Mouse (Mus musculus): ENCODE results near the gene Mal. TPM values are rescaled to one million over a fixed set of nuclear protein-coding genes. Genes with fewer than 3 reads are reported as not detected.
A peak's percentile ranks its signal among the peaks of the same experiment; 100 is the strongest.

Gene Mal
- polyA plus RNA-seq, 1 experiment, result 0.05 TPM

DNA sequence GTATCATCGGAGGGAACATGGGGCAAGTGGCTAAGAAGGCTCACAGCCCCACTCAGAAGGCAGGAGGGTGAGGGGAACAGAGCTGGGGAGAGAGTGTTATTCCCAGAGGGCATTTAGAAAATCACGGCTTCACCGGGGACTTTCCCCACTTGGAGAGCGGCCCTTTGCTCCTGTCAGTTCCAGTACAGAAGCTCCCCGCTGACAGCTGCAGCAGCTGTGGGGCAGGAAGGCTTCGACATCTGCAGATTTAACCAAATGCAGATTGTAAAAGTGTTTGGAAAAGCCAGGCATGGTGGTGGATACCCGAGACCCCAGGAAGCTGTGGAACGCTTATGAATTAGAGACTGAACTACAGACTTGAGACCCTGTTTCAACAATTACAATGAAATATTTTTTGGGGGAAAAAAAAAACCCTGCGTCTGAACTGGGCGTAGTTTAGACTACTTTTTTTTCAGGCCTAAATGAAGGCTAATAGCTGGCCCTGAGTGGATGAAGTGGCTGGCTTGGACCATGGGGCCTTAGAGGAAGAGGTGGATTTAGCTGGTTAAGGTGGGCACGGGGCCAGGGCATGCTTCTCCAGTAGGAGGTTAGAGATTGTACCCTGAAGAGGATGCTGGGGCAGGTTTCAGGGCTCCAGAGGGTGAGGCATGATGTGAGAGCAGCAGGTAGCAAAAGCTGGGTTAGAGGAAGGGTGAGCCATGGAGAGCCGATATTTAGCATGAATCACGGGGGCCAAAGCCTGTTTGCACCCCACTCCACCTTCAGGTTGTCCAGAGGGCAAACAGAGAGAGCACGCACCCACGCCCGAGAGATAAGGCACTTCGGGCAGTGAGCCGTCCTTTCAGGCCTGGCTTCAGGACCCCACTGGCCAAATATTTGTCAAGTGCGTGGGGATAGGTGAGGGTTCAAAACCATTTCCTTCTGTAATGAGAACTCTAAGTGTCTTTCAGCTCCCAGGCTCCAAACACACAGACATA lies 12.5 kb downstream of the Mal start:
- H3K4me2 ChIP-seq (ENCODE audit: low read depth), result peak overlapping the region; percentile 18
- peak in 1 of 3 experiments; percentile 47 for TF ChIP-seq MYOG (IDR thresholded peaks at IDR 0.05; ENCODE audit: control insufficient read depth in 1 of 3, insufficient read depth in 1 of 3, insufficient read length in 2 of 3, low read depth in 2 of 3)
- TF ChIP-seq TCF3 (IDR thresholded peaks at IDR 0.05; ENCODE audit: insufficient read length, low read depth), result no peak
- no peak for TF ChIP-seq CEBPB (IDR thresholded peaks at IDR 0.05; ENCODE audit: insufficient read depth, poor library complexity, severe bottlenecking)
- no peak for TF ChIP-seq E2F4 (IDR thresholded peaks at IDR 0.05; ENCODE audit: insufficient read depth)
- TF ChIP-seq USF1 (IDR thresholded peaks at IDR 0.05; ENCODE audit: low read depth), result no peak
- peak; percentile 34 to 77 (median 65) for TF ChIP-seq MYOD1 (IDR thresholded peaks at IDR 0.05; ENCODE audit: control insufficient read depth in 1 of 3, insufficient read length in 2 of 3, low read depth in 2 of 3)
- TF ChIP-seq SRF (IDR thresholded peaks at IDR 0.05; ENCODE audit: control insufficient read depth, insufficient read length, low read depth), result no peak
- TF ChIP-seq POLR2A (IDR thresholded peaks at IDR 0.05; ENCODE audit: insufficient read length, low read depth), result no peak
- no peak for TF ChIP-seq REST (IDR thresholded peaks at IDR 0.05; ENCODE audit: insufficient read depth, insufficient read length)
- TF ChIP-seq MAX (IDR thresholded peaks at IDR 0.05; ENCODE audit: low read depth), result no peak
- no peaks in the 10 kb centered on the region for H3K79me2 ChIP-seq (ENCODE audit: control insufficient read depth, insufficient read depth)
- H3ac ChIP-seq (ENCODE audit: control insufficient read depth, insufficient read length), result no peak overlapping the region
- no peaks in the 10 kb centered on the region for H3K36me3 ChIP-seq (ENCODE audit: control insufficient read depth, insufficient read depth)
- H3K4me3 ChIP-seq, result no peak overlapping the region
- peaks cover 20% of the 10 kb centered on the region for H3K27me3 ChIP-seq (ENCODE audit: control insufficient read depth, insufficient read depth, insufficient read length)

DNA sequence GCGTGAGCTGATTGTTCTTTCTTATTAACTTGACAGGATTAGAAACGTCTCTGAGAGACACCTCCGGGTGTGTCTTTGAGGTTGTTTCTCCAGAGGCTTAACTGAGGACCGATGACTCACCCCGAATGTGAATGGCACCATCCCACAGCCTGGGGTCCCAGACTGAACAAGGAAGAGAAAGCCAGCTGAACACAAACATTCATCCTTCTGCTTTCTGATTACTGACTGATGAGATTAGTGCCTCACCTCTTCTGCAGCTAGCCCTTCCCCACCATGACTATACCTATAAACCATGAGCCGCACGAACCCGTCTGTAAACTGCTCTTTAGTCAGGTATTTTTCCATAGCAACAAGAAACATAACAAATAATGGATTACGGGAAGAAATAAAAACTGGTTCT lies 17.5 kb downstream of the Mal start:
- Histone ChIP-seq H3K36me3 (ENCODE audit: control insufficient read depth, insufficient read depth) (no peaks in the 10 kb centered on the region), H3K27me3 (ENCODE audit: control insufficient read depth, insufficient read depth, insufficient read length) (peaks cover 24% of the 10 kb centered on the region), H3K4me3 (no peak overlapping the region), H3ac (ENCODE audit: control insufficient read depth, insufficient read length) (no peak overlapping the region), H3K79me2 (ENCODE audit: control insufficient read depth, insufficient read depth) (no peaks in the 10 kb centered on the region), H3K4me2 (ENCODE audit: low read depth) (no peak overlapping the region)
- no peak for TF ChIP-seq USF1 (IDR thresholded peaks at IDR 0.05; ENCODE audit: low read depth)

DNA sequence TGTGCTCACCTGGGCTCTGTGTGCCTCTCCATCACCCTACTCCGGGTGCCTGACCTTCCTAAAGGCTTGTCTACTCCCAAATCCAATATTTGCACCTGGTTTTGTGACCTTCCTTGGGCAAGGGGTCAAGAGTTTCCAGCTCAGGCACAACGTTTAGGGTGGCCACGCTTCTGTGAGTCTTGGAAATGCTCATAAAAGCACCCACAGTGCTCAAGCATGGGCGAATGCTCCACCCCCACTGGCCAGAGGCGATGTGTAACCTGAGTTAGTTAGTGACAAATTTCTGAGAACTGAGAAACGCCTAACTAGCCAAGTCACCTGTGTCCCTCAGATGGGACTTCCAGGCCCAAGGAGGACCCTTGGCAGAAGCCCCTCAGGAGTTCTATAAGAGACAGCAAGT lies 20.9 kb downstream of the Mal start:
- H3K4me3 ChIP-seq, result no peak overlapping the region
- no peak overlapping the region for H3K4me2 ChIP-seq (ENCODE audit: low read depth)
- H3K27me3 ChIP-seq (ENCODE audit: control insufficient read depth, insufficient read depth, insufficient read length), result peaks cover 20% of the 10 kb centered on the region

DNA sequence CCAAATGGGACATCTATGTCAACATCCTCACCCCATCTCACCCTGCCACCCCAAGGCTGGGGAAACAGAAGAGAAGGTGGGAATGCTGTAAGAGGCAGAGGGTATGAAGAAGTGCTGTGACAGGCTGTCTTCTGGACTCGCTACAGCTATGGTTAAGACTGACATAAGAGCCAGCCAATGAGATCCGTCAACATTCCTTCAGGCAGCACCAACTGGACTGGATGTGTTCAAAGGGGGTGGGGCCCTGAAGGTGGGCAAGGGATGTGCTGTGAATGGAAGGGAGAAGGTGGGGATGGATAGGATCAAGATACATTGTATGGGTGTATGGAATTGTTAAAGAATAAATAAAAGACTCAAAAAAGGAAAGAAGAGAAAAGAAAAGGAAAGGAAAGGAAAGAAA lies 23.9 kb downstream of the Mal start:
- no peaks in the 10 kb centered on the region for H3K36me3 ChIP-seq (ENCODE audit: control insufficient read depth, insufficient read depth)
- no peak overlapping the region for H3K4me3 ChIP-seq
- no peak for TF ChIP-seq MAX (IDR thresholded peaks at IDR 0.05; ENCODE audit: low read depth)
- no peak for TF ChIP-seq REST (IDR thresholded peaks at IDR 0.05; ENCODE audit: insufficient read depth, insufficient read length)
- TF ChIP-seq POLR2AphosphoS2 (IDR thresholded peaks at IDR 0.05; ENCODE audit: insufficient read length, low read depth), result no peak
- TF ChIP-seq CEBPB (IDR thresholded peaks at IDR 0.05; ENCODE audit: insufficient read depth, poor library complexity, severe bottlenecking), result no peak
- no peak for TF ChIP-seq E2F4 (IDR thresholded peaks at IDR 0.05; ENCODE audit: insufficient read depth)
- no peak for TF ChIP-seq SRF (IDR thresholded peaks at IDR 0.05; ENCODE audit: control insufficient read depth, insufficient read length, low read depth)
- TF ChIP-seq USF1 (IDR thresholded peaks at IDR 0.05; ENCODE audit: low read depth), result no peak
- TF ChIP-seq MYOG (IDR thresholded peaks at IDR 0.05; ENCODE audit: control insufficient read depth in 1 of 3, insufficient read depth in 1 of 3, insufficient read length in 2 of 3, low read depth in 2 of 3), result no peak
- TF ChIP-seq TCF12 (IDR thresholded peaks at IDR 0.05; ENCODE audit: insufficient read depth, poor library complexity, severe bottlenecking), result no peak
- no peak for TF ChIP-seq POLR2A (IDR thresholded peaks at IDR 0.05; ENCODE audit: insufficient read length, low read depth)
- no peak for TF ChIP-seq TCF3 (IDR thresholded peaks at IDR 0.05; ENCODE audit: insufficient read length, low read depth)
- no peak for TF ChIP-seq MYOD1 (IDR thresholded peaks at IDR 0.05; ENCODE audit: control insufficient read depth in 1 of 3, insufficient read length in 2 of 3, low read depth in 2 of 3)

More for the DNA sequence above, 20.9 kb downstream of the Mal start:
- Histone ChIP-seq H3K79me2 (ENCODE audit: control insufficient read depth, insufficient read depth) (no peaks in the 10 kb centered on the region), H3K36me3 (ENCODE audit: control insufficient read depth, insufficient read depth) (no peaks in the 10 kb centered on the region), H3ac (ENCODE audit: control insufficient read depth, insufficient read length) (no peak overlapping the region)
- TF ChIP-seq E2F4 (IDR thresholded peaks at IDR 0.05; ENCODE audit: insufficient read depth) (no peak), REST (IDR thresholded peaks at IDR 0.05; ENCODE audit: insufficient read depth, insufficient read length) (no peak), MYOG (IDR thresholded peaks at IDR 0.05; ENCODE audit: control insufficient read depth in 1 of 3, insufficient read depth in 1 of 3, insufficient read length in 2 of 3, low read depth in 2 of 3) (no peak), TCF3 (IDR thresholded peaks at IDR 0.05; ENCODE audit: insufficient read length, low read depth) (no peak), SRF (IDR thresholded peaks at IDR 0.05; ENCODE audit: control insufficient read depth, insufficient read length, low read depth) (no peak), POLR2A (IDR thresholded peaks at IDR 0.05; ENCODE audit: insufficient read length, low read depth) (no peak), CEBPB (IDR thresholded peaks at IDR 0.05; ENCODE audit: insufficient read depth, poor library complexity, severe bottlenecking) (no peak), MYOD1 (IDR thresholded peaks at IDR 0.05; ENCODE audit: control insufficient read depth in 1 of 3, insufficient read length in 2 of 3, low read depth in 2 of 3) (no peak), USF1 (IDR thresholded peaks at IDR 0.05; ENCODE audit: low read depth) (no peak), TCF12 (IDR thresholded peaks at IDR 0.05; ENCODE audit: insufficient read depth, poor library complexity, severe bottlenecking) (no peak), MAX (IDR thresholded peaks at IDR 0.05; ENCODE audit: low read depth) (no peak), POLR2AphosphoS2 (IDR thresholded peaks at IDR 0.05; ENCODE audit: insufficient read length, low read depth) (no peak)

More for the DNA sequence above, 23.9 kb downstream of the Mal start:
- Histone ChIP-seq H3K27me3 (ENCODE audit: control insufficient read depth, insufficient read depth, insufficient read length) (peaks cover 20% of the 10 kb centered on the region), H3ac (ENCODE audit: control insufficient read depth, insufficient read length) (no peak overlapping the region), H3K4me2 (ENCODE audit: low read depth) (no peak overlapping the region), H3K79me2 (ENCODE audit: control insufficient read depth, insufficient read depth) (no peaks in the 10 kb centered on the region)
